Mouse (Mus musculus): Measurements from ENCODE around the gene Tmem54.

DNA sequence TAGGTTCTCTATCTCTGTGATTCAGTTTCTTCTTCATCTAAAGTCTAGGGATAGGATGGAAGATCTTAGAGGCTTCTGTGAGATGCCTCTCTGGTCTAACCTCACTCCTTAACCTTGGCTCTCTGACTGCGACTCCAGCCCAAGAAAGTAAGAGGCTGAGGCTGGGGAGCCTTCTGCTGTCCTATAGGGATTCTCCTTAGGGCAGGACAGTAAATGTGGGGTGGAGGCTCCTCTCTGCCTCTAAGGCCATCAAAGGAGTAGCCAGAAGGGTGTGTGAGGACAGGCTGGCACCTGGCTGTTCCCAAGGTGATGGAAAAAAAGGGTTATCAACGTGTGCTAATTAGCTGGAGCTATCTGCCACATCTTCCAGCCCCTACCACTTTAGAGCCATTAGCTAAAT, 30.3 kb downstream of the Tmem54 start:
- TF ChIP-seq CTCF (IDR thresholded peaks at IDR 0.05; ENCODE audit: extremely low read depth, insufficient read length, insufficient replicate concordance, low read depth, low read length) (no peak), POLR2A (IDR thresholded peaks at IDR 0.05; ENCODE audit: low read depth, low read length) (no peak)

Data from small intestine, adult 2 months (tissue).